Mouse (Mus musculus) neural tube, embryonic 12.5 days (tissue): ENCODE measurements around the gene Serpina1a. TPM values are rescaled to one million over a fixed set of nuclear protein-coding genes. Genes with fewer than 3 reads are reported as not detected.
"Not testable (repeated sequence)": the region's sequence is repeated elsewhere in the genome, so short reads cannot be mapped to it uniquely, and the experiment has no call there.

ENCODE experiments used
- ATAC-seq: fragments of 200-750 bp; cut with Nextera tagmentation; 2 replicates; pipeline ENCODE4 v1.8.0; 2017; ENCODE audit warnings: low read depth, mild to moderate bottlenecking, moderate TSS enrichment, moderate library complexity; ENCODE audit not compliant: low FRiP score
- H3K27ac ChIP-seq: fragments of 300-500 bp; sonication (generic); 2 replicates; pipeline ENCODE4 v1.5.1; 2016
- H3K27me3 ChIP-seq: fragments of 300-500 bp; sonication (generic); replicated peaks from 2 replicates; pipeline ENCODE4 v1.6.1; 2016; ENCODE audit warnings: mild to moderate bottlenecking
- H3K36me3 ChIP-seq: fragments of 300-500 bp; sonication (generic); 2 replicates; pipeline ENCODE4 v1.6.1; 2016; ENCODE audit warnings: mild to moderate bottlenecking
- H3K4me1 ChIP-seq: fragments of 300-500 bp; sonication (generic); 2 replicates; pipeline ENCODE4 v1.6.1; 2016
- H3K4me2 ChIP-seq: fragments of 300-500 bp; sonication (generic); replicated peaks from 2 replicates; pipeline ENCODE4 v1.6.1; 2016; ENCODE audit warnings: mild to moderate bottlenecking
- H3K4me3 ChIP-seq: fragments of 300-500 bp; sonication (generic); 2 replicates; pipeline ENCODE4 v1.5.1; 2016
- H3K9ac ChIP-seq: fragments of 300-500 bp; sonication (generic); 2 replicates; pipeline ENCODE4 v1.6.1; 2016; ENCODE audit warnings: mild to moderate bottlenecking
- H3K9me3 ChIP-seq: fragments of 300-500 bp; sonication (generic); 2 replicates; pipeline ENCODE4 v1.6.1; 2016; ENCODE audit warnings: mild to moderate bottlenecking
- WGBS: fragments of 180-500 bp; shearing (Covaris S2); methylation state at CpG from one replicate; pipeline ENCODE4 v1.1.7; 2016; 5-methylcytosine and 5-hydroxymethylcytosine counted together
- polyA plus RNA-seq: library from polyadenylated mRNA; unstranded; fragments of >200 nt; fragmentation: Nextera tagmentation; extraction: Ambion mirVana; gene quantifications from 2 replicates; pipeline ENCODE4 v1.2.1, GENCODE M21; 2016

Gene Serpina1a
- polyA plus RNA-seq = 0.34 TPM in 1 of 2 replicates, not detected in the other

- not testable (repeated sequence) for H3K27ac ChIP-seq, H3K4me1 ChIP-seq, H3K27me3 ChIP-seq, ATAC-seq, H3K36me3 ChIP-seq, H3K4me2 ChIP-seq, H3K9ac ChIP-seq, H3K4me3 ChIP-seq, H3K9me3 ChIP-seq
- 81% methylated on average over 9 of the region's 9 CpGs for WGBS
Measured at GRCm38 (mm10) chr12:103863101-103863974, at the start of gene Serpina1a. TSS of gene Serpina1a (minus strand) at chr12:103863562.

DNA sequence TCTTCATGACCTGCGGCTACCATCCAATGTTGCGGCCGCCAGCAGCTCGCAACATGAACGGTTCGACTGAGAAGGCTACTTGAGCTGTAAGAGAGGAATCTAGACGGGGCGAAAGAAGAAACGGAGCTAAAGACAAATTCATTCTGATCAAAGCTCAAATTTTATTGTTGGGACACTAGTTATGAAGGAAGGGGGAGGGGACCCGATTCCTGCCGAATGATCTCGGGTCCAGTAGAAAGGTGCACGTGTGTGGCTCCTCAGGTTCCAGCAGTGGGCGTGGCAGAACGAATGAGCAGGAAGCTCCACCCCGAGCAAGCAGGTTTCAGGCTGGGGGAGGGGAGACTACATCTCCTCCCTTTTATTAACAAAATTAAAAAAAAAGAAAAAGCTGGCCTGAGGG lies 45.8 kb upstream of the Serpina1a start:
- not testable (repeated sequence) for H3K27me3 ChIP-seq, H3K4me1 ChIP-seq, H3K27ac ChIP-seq, H3K4me2 ChIP-seq, ATAC-seq, H3K9ac ChIP-seq, H3K4me3 ChIP-seq, H3K9me3 ChIP-seq, H3K36me3 ChIP-seq
- WGBS = 92% methylated on average over 13 of the region's 16 CpGs

GRCm38 (mm10) chr12:103907746-103908145 lies 44.4 kb upstream of the Serpina1a start:
- H3K9me3 ChIP-seq, H3K27ac ChIP-seq, H3K9ac ChIP-seq, ATAC-seq, H3K4me1 ChIP-seq, H3K4me3 ChIP-seq, H3K4me2 ChIP-seq, H3K36me3 ChIP-seq, H3K27me3 ChIP-seq: not testable (repeated sequence)
- WGBS = 51% methylated on average over 1 of the region's 1 CpGs

GRCm38 (mm10) chr12:103904837-103905340 lies 41.5 kb upstream of the Serpina1a start, which contains the start of gene Serpina1c:
TSS of gene Serpina1c (minus strand) at chr12:103904887.
- H3K9ac ChIP-seq, H3K4me1 ChIP-seq, H3K36me3 ChIP-seq, H3K27ac ChIP-seq, H3K4me3 ChIP-seq, H3K27me3 ChIP-seq, H3K4me2 ChIP-seq, H3K9me3 ChIP-seq, ATAC-seq: not testable (repeated sequence)
- 91% methylated on average over 4 of the region's 4 CpGs for WGBS

DNA sequence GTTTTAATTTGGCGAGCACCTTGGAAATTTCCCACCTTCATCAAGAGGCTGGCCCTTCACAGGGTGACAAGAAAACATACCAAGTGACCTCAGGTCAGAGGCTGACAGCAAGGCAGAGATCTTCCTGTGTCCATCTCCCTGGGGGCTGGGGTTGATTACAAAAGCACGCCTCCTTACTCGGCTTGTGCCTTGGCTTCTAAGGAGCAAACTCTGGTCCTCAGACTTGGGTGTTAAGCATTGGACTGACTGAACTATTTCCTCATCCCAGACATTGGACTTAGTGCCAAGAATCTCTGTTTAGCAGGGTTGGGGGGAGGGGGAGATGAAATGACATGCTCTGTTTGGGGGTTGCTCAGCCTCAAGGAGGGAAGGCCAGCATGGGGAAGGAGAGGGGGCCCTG lies 38.6 kb upstream of the Serpina1a start:
- 91% methylated on average over 3 of the region's 3 CpGs for WGBS
- not testable (repeated sequence) for H3K4me2 ChIP-seq, H3K36me3 ChIP-seq, H3K27me3 ChIP-seq, H3K4me3 ChIP-seq, ATAC-seq, H3K9me3 ChIP-seq, H3K4me1 ChIP-seq, H3K27ac ChIP-seq, H3K9ac ChIP-seq

- H3K36me3 ChIP-seq, H3K4me1 ChIP-seq, H3K27me3 ChIP-seq, H3K4me3 ChIP-seq, H3K27ac ChIP-seq, H3K4me2 ChIP-seq, H3K9ac ChIP-seq, ATAC-seq, H3K9me3 ChIP-seq: not testable (repeated sequence)
- 79% methylated on average over 1 of the region's 1 CpGs for WGBS
Measured at GRCm38 (mm10) chr12:103866873-103867272, 3.5 kb upstream of the Serpina1a start.

DNA sequence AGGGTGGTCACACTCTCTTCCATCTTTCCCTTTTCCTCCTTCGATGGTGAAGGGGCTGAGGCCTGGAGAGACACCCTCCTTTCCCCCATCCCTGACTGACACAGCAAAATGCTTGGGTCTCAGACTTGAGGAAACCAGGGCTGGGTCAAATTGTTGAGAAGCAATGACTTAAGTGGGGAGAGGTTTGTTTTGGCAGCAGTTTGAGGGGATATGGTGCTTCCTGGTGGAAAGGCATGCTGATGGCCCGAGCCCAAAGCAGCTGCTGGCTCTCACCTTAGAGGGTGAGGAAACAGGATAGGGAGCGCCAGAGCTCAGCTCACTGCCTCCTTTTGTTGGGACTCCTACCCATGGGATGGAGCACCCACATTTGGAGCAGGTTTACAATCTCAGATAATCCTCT lies 2.4 kb downstream of the Serpina1a start:
- H3K4me2 ChIP-seq = no peak overlapping the region
- H3K4me3 ChIP-seq = no peak overlapping the region
- H3K4me1 ChIP-seq = no peaks in the 10 kb centered on the region
- 79% methylated on average over 3 of the region's 3 CpGs for WGBS
- 0 out of 2 replicates have a peak, but pooled peaks cover 5% of the 10 kb centered on the region for H3K9me3 ChIP-seq
- H3K27me3 ChIP-seq = no peaks in the 10 kb centered on the region
- ATAC-seq = no peak
- H3K36me3 ChIP-seq = no peaks in the 10 kb centered on the region
- H3K27ac ChIP-seq = no peak overlapping the region
- no peak overlapping the region for H3K9ac ChIP-seq

DNA sequence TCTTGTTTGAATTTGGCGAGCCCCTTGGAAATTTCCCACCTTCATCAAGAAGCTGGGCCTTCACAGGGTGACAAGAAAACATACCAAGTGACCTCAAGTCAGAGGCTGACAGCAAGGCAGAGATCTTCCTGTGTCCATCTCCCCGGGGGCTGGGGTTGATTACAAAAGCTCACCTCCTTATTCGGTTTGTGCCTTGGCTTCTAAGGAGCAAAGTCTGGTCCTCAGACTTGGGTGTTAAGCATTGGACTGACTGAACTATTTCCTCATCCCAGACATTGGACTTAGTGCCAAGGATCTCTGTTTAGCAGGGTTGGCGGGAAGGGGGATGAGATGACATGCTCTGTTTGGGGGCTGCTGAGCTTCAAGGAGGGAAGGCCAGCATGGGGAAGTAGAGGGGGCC lies 2.8 kb downstream of the Serpina1a start:
- H3K9ac ChIP-seq, ATAC-seq, H3K4me3 ChIP-seq, H3K36me3 ChIP-seq, H3K4me2 ChIP-seq, H3K9me3 ChIP-seq, H3K27me3 ChIP-seq, H3K27ac ChIP-seq, H3K4me1 ChIP-seq: not testable (repeated sequence)
- 81% methylated on average over 3 of the region's 4 CpGs for WGBS

- not testable (repeated sequence) for H3K27me3 ChIP-seq, H3K9me3 ChIP-seq, H3K36me3 ChIP-seq, H3K4me3 ChIP-seq, H3K27ac ChIP-seq, H3K4me1 ChIP-seq, H3K9ac ChIP-seq, H3K4me2 ChIP-seq, ATAC-seq
- 72% methylated on average over 3 of the region's 3 CpGs for WGBS
Measured at GRCm38 (mm10) chr12:103859584-103859983, 3.8 kb downstream of the Serpina1a start.

DNA sequence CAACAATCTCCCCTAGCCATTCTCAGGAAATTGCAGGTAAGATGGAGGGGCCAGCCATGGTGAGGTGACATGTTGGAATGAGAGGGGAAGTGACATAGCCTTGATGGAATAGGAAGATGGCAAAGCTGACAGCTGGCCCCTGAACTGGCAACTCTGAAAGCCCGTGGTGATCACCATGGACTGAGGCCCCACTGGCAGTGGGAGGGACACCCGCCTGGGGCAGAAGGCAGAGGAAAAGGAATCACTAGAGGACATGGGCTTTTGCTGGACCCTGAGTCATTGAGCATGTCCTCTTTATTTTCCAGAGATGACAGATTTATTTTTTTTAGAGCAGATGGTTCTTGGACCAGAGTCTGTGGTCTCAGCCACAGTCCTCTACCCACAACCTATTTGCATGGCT lies 10.3 kb downstream of the Serpina1a start:
- not testable (repeated sequence) for H3K9ac ChIP-seq, H3K9me3 ChIP-seq, H3K27me3 ChIP-seq, H3K4me1 ChIP-seq, H3K4me3 ChIP-seq, H3K4me2 ChIP-seq, H3K36me3 ChIP-seq, ATAC-seq, H3K27ac ChIP-seq
- 89% methylated on average over 2 of the region's 2 CpGs for WGBS

DNA sequence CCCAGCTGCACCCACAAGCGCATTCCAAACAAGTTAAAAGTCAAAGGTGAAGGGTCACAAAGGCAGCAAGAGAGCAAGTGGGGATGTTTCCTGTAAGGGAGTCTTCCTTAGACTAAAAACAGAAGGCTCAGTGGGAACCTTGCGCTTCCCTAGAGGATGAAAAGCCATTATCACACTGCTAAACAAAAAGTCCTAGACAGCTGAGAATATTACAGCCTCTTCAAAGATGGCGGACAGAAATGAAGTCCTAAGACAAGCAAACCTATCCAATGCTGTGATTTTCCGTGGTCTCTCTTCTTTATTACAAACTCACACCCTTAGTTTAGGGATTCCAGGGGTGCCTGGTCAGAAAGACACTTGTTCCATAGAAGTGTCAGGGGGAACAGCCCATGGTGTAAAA lies 33.1 kb downstream of the Serpina1a start, which contains the start of gene Serpina1b:
TSS of gene Serpina1b (minus strand) at position 101 of the 400 bp plus-strand sequence.
- WGBS = 76% methylated on average over 4 of the region's 4 CpGs
- not testable (repeated sequence) for H3K4me2 ChIP-seq, H3K4me1 ChIP-seq, H3K4me3 ChIP-seq, H3K9me3 ChIP-seq, ATAC-seq, H3K27ac ChIP-seq, H3K27me3 ChIP-seq, H3K9ac ChIP-seq, H3K36me3 ChIP-seq

DNA sequence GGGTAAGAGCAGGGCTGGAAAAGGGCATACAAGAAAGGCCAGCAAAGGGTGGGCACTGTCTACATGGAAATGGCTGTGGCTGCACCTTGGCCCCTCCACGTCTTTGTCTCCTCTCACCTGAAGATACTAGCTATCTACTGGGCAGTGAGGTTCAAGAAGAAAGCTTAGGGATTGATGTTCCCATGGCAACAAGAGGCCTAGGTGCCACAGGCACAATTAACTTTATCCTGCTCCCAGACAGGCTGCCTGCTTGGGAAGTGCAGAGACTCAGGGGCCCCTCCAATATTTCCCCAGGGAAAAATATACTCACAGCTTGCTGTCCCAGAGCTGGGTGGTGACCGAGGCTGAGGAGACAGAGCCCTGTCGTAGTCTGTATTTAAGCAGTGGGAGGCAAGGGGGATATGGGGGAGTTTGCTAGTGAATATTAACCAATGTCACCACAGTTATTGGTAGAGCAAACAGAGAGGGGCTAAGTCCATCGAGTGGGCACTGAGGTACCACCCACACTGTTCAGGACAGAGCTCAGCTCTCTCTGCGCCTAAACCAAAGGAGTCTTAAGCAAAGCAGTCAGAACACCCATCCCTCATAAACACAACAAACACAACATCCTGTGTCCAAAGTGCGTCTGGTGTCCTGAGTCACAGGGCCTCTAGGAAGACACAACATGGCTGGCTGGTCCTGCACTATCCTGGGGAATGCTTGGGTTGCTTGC lies 35.5 kb downstream of the Serpina1a start:
- not testable (repeated sequence) for H3K4me3 ChIP-seq, H3K27ac ChIP-seq, H3K4me1 ChIP-seq, H3K4me2 ChIP-seq, H3K9me3 ChIP-seq, H3K36me3 ChIP-seq, H3K9ac ChIP-seq, ATAC-seq, H3K27me3 ChIP-seq
- 90% methylated on average over 6 of the region's 6 CpGs for WGBS
